23 mouse cellular contexts compared by ENCODE assay signal in genomic region chr17:44212960-44213619, GRCm38 (mm10). TPM values are rescaled to one million over a fixed set of nuclear protein-coding genes. Genes with fewer than 3 reads are reported as not detected.
DNase-seq lines count a peak whose midpoint lies in the region; ATAC-seq and TF ChIP-seq lines count a peak whose summit lies in the region.
"Had no signal": no experiment of that assay in that cellular context is flagged by ENCODE, and none has a peak within 500 bp of the region (broad histone marks: within the 10 kb centered on the region; RNA-seq: fewer than 3 reads in every experiment).

No protein-coding gene starts in this region.

- peak; percentile 45 for DNase-seq in lung, embryonic 14.5 days
- DNase-seq in lung, adult 2 months, result no peak
- no peak for DNase-seq in lung, postnatal 4 days
- peak; percentile 71 for DNase-seq in lung, postnatal 25 days (ENCODE audit: low spot score)
- DNase-seq in lung, postnatal 10 days, result no peak
- no peak for DNase-seq in frontal cortex, postnatal 36 days (ENCODE audit: low spot score in 2 of 2)
- DNase-seq: adrenal gland, adult 2 months; adrenal gland, postnatal 10 days; adrenal gland, postnatal 25 days; cerebellum, adult 11 months; cerebellum, adult 18-20 months; cerebellum, adult 8-10 months; cerebellum, adult 9-11 months; cerebellum, postnatal 14 days; cerebellum, postnatal 36 days; embryo, embryonic 11 days had no signal

- H3K4me3 ChIP-seq in lung, embryonic 14.5 days (ENCODE audit: low read depth, low read length), result no peak overlapping the region
- no peak overlapping the region for H3K4me3 ChIP-seq in lung, adult 2 months (replicated peaks; ENCODE audit: extremely low read depth, low read depth, low read length)
- no peak overlapping the region for H3K4me3 ChIP-seq in lung, embryonic 16.5 days (ENCODE audit: low read length)
- H3K4me3 ChIP-seq: embryonic facial prominence, embryonic 13.5 days; embryonic facial prominence, embryonic 15.5 days; erythroblast, embryonic 14.5 days; forebrain, embryonic 10.5 days; forebrain, embryonic 12.5 days had no signal

- no peaks in the 10 kb centered on the region for H3K36me3 ChIP-seq in lung, embryonic 14.5 days (ENCODE audit: insufficient read depth)
- H3K36me3 ChIP-seq in lung, embryonic 16.5 days (ENCODE audit: control insufficient read depth, insufficient read depth, low read length), result no peaks in the 10 kb centered on the region
- H3K36me3 ChIP-seq: embryonic facial prominence, embryonic 13.5 days; embryonic facial prominence, embryonic 15.5 days; forebrain, embryonic 10.5 days; forebrain, embryonic 12.5 days had no signal

- H3K27me3 ChIP-seq in lung, embryonic 14.5 days (ENCODE audit: insufficient read depth, low read length), result no peaks in the 10 kb centered on the region
- no peaks in the 10 kb centered on the region; the same call in 1 of the 2 replicates for H3K27me3 ChIP-seq in lung, embryonic 16.5 days (ENCODE audit: control insufficient read depth, insufficient read depth, low read depth, low read length)
- H3K27me3 ChIP-seq: embryonic facial prominence, embryonic 13.5 days; embryonic facial prominence, embryonic 15.5 days; forebrain, embryonic 12.5 days had no signal

- WGBS in lung, embryonic 14.5 days, result 57% methylated on average over 5 of the region's 5 CpGs
- WGBS in lung, adult 2 months, result 73% methylated on average over 5 of the region's 5 CpGs
- WGBS in lung, embryonic 16.5 days, result 53% methylated on average over 5 of the region's 5 CpGs

- TF ChIP-seq POLR2A in lung, adult 2 months (IDR thresholded peaks at IDR 0.05; ENCODE audit: borderline replicate concordance, extremely low read depth, low read depth, low read length), result no peak

- H3K9me3 ChIP-seq in lung, embryonic 14.5 days (ENCODE audit: low read depth, low read length), result no peaks in the 10 kb centered on the region
- peaks cover 3% of the 10 kb centered on the region; the same call in 1 of the 2 replicates for H3K9me3 ChIP-seq in lung, embryonic 16.5 days (ENCODE audit: control insufficient read depth, low read length)
- H3K9me3 ChIP-seq: embryonic facial prominence, embryonic 13.5 days; embryonic facial prominence, embryonic 15.5 days; forebrain, embryonic 10.5 days; forebrain, embryonic 12.5 days had no signal

- ATAC-seq in lung, embryonic 14.5 days (ENCODE audit: insufficient read depth), result peak; percentile 82
- ATAC-seq in lung, embryonic 16.5 days (ENCODE audit: low read depth), result peak; percentile 94
- ATAC-seq: forebrain, embryonic 14.5 days had no signal

- no peak for TF ChIP-seq CTCF in lung, embryonic 14.5 days (IDR thresholded peaks at IDR 0.05; ENCODE audit: low read depth)
- no peak for TF ChIP-seq CTCF in lung, adult 2 months (IDR thresholded peaks at IDR 0.05; ENCODE audit: insufficient read depth, low read length)

- no peaks in the 10 kb centered on the region for H3K4me1 ChIP-seq in lung, embryonic 14.5 days (ENCODE audit: insufficient read depth)
- H3K4me1 ChIP-seq in lung, adult 2 months (ENCODE audit: control insufficient read depth, insufficient read depth, low read length), result peaks cover 12% of the 10 kb centered on the region; the same call in 1 of the 2 replicates
- peaks cover 2% of the 10 kb centered on the region; the same call in 1 of the 2 replicates for H3K4me1 ChIP-seq in lung, embryonic 16.5 days (replicated peaks; ENCODE audit: control insufficient read depth, insufficient read depth, low read length)
- H3K4me1 ChIP-seq: embryonic facial prominence, embryonic 13.5 days; embryonic facial prominence, embryonic 15.5 days; forebrain, embryonic 10.5 days; forebrain, embryonic 12.5 days had no signal

- no peak overlapping the region for H3K9ac ChIP-seq in lung, embryonic 14.5 days
- no peak overlapping the region for H3K9ac ChIP-seq in lung, embryonic 16.5 days (ENCODE audit: low read length)
- H3K9ac ChIP-seq: embryonic facial prominence, embryonic 13.5 days; embryonic facial prominence, embryonic 15.5 days; forebrain, embryonic 12.5 days had no signal

- no peak overlapping the region for H3K27ac ChIP-seq in lung, embryonic 14.5 days (ENCODE audit: low read depth)
- peak overlapping the region; percentile 57 for H3K27ac ChIP-seq in lung, embryonic 16.5 days (ENCODE audit: low read length)
- H3K27ac ChIP-seq: embryonic facial prominence, embryonic 13.5 days; embryonic facial prominence, embryonic 15.5 days; forebrain, embryonic 10.5 days; forebrain, embryonic 12.5 days had no signal

- no peak overlapping the region for H3K4me2 ChIP-seq in lung, embryonic 14.5 days
- no peak overlapping the region; the same call in 1 of the 2 replicates for H3K4me2 ChIP-seq in lung, embryonic 16.5 days (ENCODE audit: low read depth, low read length)
- H3K4me2 ChIP-seq: embryonic facial prominence, embryonic 13.5 days; embryonic facial prominence, embryonic 15.5 days; forebrain, embryonic 12.5 days had no signal

RNA-seq across cellular contexts. Expression of gene Clic5, which starts 24.7 kb away (rescaled TPM):
- polyA plus RNA-seq in lung, embryonic 14.5 days (2014; fragmentation: Nextera tagmentation; extraction: Ambion mirVana), result 3.3 and 4.5 TPM in 2 replicates
- 82.3 and 122 TPM in 2 replicates for polyA plus RNA-seq in lung, adult 2 months (2012; rRNA removed)
- 24.8 and 29.1 TPM in 2 replicates for polyA plus RNA-seq in lung, embryonic 16.5 days (2015; fragmentation: Nextera tagmentation; extraction: Ambion mirVana)
- polyA plus RNA-seq: erythroblast, embryonic 14.5 days had no signal

Comparison
In these comparisons a context has a peak if more than half of its experiments do, and no peak if none do; other contexts are left out.
1. DNase-seq: peak in lung, embryonic 14.5 days (single experiment) and lung, postnatal 25 days (single experiment); none in lung, adult 2 months (single experiment), lung, postnatal 4 days (0 of 2), lung, postnatal 10 days (single experiment) and frontal cortex, postnatal 36 days (0 of 2).